Mouse (Mus musculus) midbrain, embryonic 11.5 days (tissue): ENCODE results near the gene 4933428G20Rik. TPM values are rescaled to one million over a fixed set of nuclear protein-coding genes. Genes with fewer than 3 reads are reported as not detected.
A peak's percentile ranks its signal among the peaks of the same experiment; 100 is the strongest.

Source experiments
- ATAC-seq: fragments of 200-750 bp; cut with Nextera tagmentation; 2 replicates; pipeline ENCODE4 v1.8.0; 2017; ENCODE audit warnings: moderate TSS enrichment, moderate library complexity; ENCODE audit not compliant: low FRiP score
- DNase-seq: peaks from one replicate; pipeline ENCODE4 v3.0.0; 2015; ENCODE audit warnings: low spot score; ENCODE audit errors: missing footprints
- H3K27ac ChIP-seq: fragments of 300-500 bp; sonication (generic); 2 replicates; pipeline ENCODE4 v1.5.1; 2014; ENCODE audit warnings: low read depth, low read length
- H3K27me3 ChIP-seq: fragments of 300-500 bp; sonication (generic); 2 replicates; pipeline ENCODE4 v1.6.1; 2014; ENCODE audit warnings: mild to moderate bottlenecking, low read length, moderate library complexity, mixed read lengths; ENCODE audit not compliant: control insufficient read depth, insufficient read depth
- H3K36me3 ChIP-seq: fragments of 300-500 bp; sonication (generic); 2 replicates; pipeline ENCODE4 v1.6.1; 2014; ENCODE audit warnings: mild to moderate bottlenecking, low read length, moderate library complexity, mixed read lengths; ENCODE audit not compliant: control insufficient read depth, insufficient read depth
- H3K4me1 ChIP-seq: fragments of 300-500 bp; sonication (generic); 2 replicates; pipeline ENCODE4 v1.6.1; 2014; ENCODE audit warnings: low read length; ENCODE audit not compliant: control insufficient read depth, insufficient read depth
- H3K4me2 ChIP-seq: fragments of 300-500 bp; sonication (generic); 2 replicates; pipeline ENCODE4 v1.6.1; 2014; ENCODE audit warnings: mild to moderate bottlenecking, moderate library complexity
- H3K4me3 ChIP-seq: fragments of 300-500 bp; sonication (generic); 2 replicates; pipeline ENCODE4 v1.5.1; 2014; ENCODE audit warnings: low read depth, low read length
- H3K9ac ChIP-seq: fragments of 300-500 bp; sonication (generic); 2 replicates; pipeline ENCODE4 v1.6.1; 2014; ENCODE audit warnings: low read length
- H3K9me3 ChIP-seq: fragments of 300-500 bp; sonication (generic); 2 replicates; pipeline ENCODE4 v1.6.1; 2016; ENCODE audit warnings: low read length; ENCODE audit not compliant: control insufficient read depth
- WGBS: fragments of 180-500 bp; shearing (Covaris S2); extraction: QIAGEN DNeasy Blood & Tissue Kit; methylation state at CpG from one replicate; pipeline ENCODE4 v1.1.7; 2014; 5-methylcytosine and 5-hydroxymethylcytosine counted together
- polyA plus RNA-seq: library from polyadenylated mRNA; unstranded; fragments of >200 nt; fragmentation: Nextera tagmentation; extraction: Ambion mirVana; gene quantifications from 2 replicates; pipeline ENCODE4 v1.2.1, GENCODE M21; 2014

Gene 4933428G20Rik
- polyA plus RNA-seq, 1 experiment from 2014 or later = not detected

DNA sequence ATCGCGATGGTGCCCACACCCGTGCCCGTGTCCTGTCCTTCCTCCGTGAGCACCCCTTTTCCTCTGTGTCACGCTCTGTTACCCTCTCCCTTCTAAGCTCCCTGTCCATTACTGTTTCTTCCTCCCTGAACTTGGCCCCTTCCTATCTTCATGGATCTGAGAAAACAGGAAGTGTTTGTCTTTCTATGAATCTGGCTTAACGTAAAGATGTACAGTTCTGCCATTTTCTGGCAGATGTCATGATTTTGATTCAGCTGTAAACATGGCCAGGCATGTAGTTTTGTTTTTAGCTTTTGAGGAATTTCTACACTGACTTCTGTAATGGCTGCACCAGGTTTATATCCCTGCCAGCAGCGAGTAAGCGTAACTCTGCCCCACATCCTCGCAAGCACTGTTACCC lies 21.1 kb downstream of the 4933428G20Rik start:
- Histone ChIP-seq H3K27ac (no peak overlapping the region), H3K9ac (no peak overlapping the region), H3K4me3 (no peak overlapping the region), H3K4me1 (no peaks in the 10 kb centered on the region; the same call in 1 of the 2 replicates), H3K27me3 (no peaks in the 10 kb centered on the region), H3K9me3 (no peaks in the 10 kb centered on the region), H3K4me2 (no peak overlapping the region), H3K36me3 (no peaks in the 10 kb centered on the region; the same call in 1 of the 2 replicates)
- WGBS = 92% methylated on average over 10 of the region's 10 CpGs
- no peak for DNase-seq
- no peak for ATAC-seq

DNA sequence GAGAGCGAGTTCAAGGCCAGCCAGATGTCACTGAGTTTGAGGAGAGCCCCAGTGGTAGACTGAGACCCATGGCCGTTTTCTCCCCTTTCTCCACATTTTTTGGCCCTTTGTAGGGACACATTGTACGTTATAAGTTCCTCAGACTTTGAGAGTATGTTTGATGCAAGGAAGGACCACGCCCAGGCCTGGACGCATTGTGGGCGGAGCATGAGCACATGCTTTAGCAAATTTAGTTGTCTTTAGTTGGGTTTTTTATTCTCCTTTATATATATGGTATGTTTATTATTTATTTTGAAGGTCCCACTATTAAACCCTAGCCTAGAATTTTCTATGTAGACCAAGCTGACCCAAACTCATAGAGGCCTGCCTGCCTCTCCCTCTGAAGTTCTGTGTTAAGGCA lies 21.8 kb downstream of the 4933428G20Rik start:
- DNase-seq = no peak
- Histone ChIP-seq H3K9me3 (no peaks in the 10 kb centered on the region), H3K4me3 (no peak overlapping the region), H3K27ac (no peak overlapping the region), H3K4me1 (no peaks in the 10 kb centered on the region; the same call in 1 of the 2 replicates), H3K36me3 (no peaks in the 10 kb centered on the region; the same call in 1 of the 2 replicates), H3K9ac (no peak overlapping the region), H3K27me3 (no peaks in the 10 kb centered on the region), H3K4me2 (no peak overlapping the region)
- WGBS = 91% methylated on average over 6 of the region's 6 CpGs
- ATAC-seq = no peak

DNA sequence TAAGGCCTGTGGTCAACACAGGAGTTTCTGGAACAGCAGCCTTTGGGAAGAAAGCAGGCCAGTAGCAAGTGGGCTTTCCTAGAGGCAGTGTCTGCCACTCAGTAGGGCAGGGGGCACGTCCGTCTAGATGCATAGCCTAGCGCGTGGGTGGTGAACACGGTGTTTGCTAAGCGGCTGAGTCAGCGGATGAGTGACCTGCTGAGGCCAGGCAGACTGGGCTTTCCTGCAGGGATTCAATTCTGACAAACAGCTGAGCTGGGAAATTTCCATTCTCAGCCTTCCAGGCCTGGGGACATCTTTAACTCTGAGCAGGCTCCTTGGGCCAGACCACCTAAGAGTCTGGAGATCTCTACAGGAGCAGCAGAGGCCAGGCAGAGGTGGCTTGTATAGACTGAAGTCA lies 22.7 kb downstream of the 4933428G20Rik start:
- Histone ChIP-seq H3K4me1 (no peaks in the 10 kb centered on the region; the same call in 1 of the 2 replicates), H3K4me2 (no peak overlapping the region), H3K27me3 (no peaks in the 10 kb centered on the region), H3K4me3 (no peak overlapping the region), H3K9ac (no peak overlapping the region), H3K36me3 (no peaks in the 10 kb centered on the region; the same call in 1 of the 2 replicates), H3K27ac (no peak overlapping the region), H3K9me3 (no peaks in the 10 kb centered on the region)
- no peak for DNase-seq
- no peak for ATAC-seq
- WGBS = 67% methylated on average over 7 of the region's 7 CpGs

DNA sequence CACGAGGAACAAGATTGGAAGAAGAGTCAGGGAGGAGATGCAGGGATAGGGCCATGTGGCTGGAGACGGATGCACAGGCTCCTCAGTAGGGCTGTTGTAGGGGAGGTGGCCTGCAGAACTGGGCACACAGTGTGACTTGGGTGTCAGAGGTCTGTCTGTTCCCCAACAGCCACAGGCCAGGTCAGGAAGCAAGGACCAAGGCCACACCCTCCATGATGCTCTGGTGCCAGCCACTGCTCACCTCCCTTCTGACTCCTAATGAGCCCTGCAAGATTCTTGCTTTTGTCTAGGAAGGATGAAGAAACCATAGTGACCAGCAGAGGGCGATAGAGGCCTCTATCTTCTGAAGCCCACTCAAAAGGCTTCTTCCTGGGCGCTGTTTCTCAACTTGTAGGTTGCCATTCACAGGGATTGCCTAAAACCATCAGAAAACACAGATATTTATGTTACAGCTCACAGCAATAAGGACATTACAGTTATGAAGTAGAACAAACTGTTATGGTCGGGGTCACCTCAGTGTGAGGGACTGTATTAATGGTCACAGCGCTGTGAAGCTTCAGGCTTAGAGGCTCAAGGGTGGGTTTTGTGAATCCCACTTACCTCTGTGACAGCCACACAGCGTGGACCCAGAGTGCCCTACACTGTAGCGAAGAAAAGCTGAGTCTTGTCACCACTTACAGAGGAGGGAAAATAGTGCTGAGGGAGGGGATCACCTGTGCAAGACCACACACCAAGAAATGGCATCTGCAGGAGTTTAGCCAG lies 23.6 kb downstream of the 4933428G20Rik start:
- Histone ChIP-seq H3K27me3 (no peaks in the 10 kb centered on the region), H3K36me3 (no peaks in the 10 kb centered on the region; the same call in 1 of the 2 replicates), H3K9me3 (no peaks in the 10 kb centered on the region), H3K4me3 (no peak overlapping the region), H3K4me2 (no peak overlapping the region), H3K27ac (no peak overlapping the region), H3K9ac (no peak overlapping the region), H3K4me1 (no peaks in the 10 kb centered on the region; the same call in 1 of the 2 replicates)
- peak; percentile 59; the same call in 1 of the 2 replicates for ATAC-seq
- 59% methylated on average over 8 of the region's 8 CpGs for WGBS
- peak; percentile 97 for DNase-seq

DNA sequence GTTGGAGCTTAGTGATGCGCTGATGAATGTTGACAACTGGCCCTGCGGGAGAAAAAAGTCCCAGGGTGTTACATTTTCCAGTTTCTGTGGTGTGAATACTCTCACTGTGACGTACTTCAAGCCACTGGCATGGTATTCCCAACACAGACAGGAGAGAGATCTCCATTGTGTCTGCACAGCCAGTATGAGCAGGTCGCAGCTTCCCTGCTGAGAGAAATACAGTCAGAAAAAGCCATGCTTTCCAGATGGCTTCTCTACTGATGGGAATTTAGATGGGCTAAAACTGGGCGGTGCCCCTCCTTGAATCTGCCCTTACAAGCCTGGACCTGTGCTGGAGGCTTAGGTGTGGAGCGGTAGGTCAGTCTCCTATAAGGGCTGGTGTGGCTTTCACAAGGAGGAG lies 28.9 kb downstream of the 4933428G20Rik start:
- no peak overlapping the region for H3K4me3 ChIP-seq
- no peak for DNase-seq
- no peak for ATAC-seq
- H3K4me1 ChIP-seq = no peaks in the 10 kb centered on the region
- H3K27me3 ChIP-seq = no peaks in the 10 kb centered on the region
- H3K27ac ChIP-seq = no peak overlapping the region
- no peaks in the 10 kb centered on the region; the same call in 1 of the 2 replicates for H3K36me3 ChIP-seq
- no peak overlapping the region for H3K9ac ChIP-seq
- 89% methylated on average over 6 of the region's 6 CpGs for WGBS
- no peaks in the 10 kb centered on the region for H3K9me3 ChIP-seq
- no peak overlapping the region for H3K4me2 ChIP-seq

DNA sequence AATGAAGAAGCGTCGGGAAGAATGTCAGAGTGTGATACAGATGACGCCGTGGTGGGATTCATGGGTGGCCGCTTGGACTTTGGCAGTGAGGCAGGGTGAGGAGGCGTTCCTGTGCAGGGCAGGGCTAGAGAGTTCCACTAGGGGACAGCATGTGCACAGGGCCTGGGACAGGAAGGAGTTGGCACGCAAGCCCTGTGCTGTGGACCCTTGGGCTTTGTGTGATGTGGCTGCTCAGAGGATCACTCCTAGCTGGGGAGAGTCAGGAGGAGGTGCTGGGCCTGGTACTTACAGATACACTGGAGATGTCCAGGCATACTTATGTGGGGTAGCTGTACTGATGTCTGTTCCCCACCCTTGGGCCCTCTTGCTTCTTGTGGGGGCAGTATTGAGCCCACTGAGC lies 30.3 kb downstream of the 4933428G20Rik start:
- no peaks in the 10 kb centered on the region for H3K27me3 ChIP-seq
- no peak overlapping the region for H3K27ac ChIP-seq
- H3K36me3 ChIP-seq = no peaks in the 10 kb centered on the region; the same call in 1 of the 2 replicates
- H3K4me3 ChIP-seq = no peak overlapping the region
- 86% methylated on average over 7 of the region's 7 CpGs for WGBS
- H3K9ac ChIP-seq = no peak overlapping the region
- ATAC-seq (no peak), DNase-seq (no peak)
- no peaks in the 10 kb centered on the region for H3K9me3 ChIP-seq
- no peaks in the 10 kb centered on the region for H3K4me1 ChIP-seq
- H3K4me2 ChIP-seq = no peak overlapping the region

DNA sequence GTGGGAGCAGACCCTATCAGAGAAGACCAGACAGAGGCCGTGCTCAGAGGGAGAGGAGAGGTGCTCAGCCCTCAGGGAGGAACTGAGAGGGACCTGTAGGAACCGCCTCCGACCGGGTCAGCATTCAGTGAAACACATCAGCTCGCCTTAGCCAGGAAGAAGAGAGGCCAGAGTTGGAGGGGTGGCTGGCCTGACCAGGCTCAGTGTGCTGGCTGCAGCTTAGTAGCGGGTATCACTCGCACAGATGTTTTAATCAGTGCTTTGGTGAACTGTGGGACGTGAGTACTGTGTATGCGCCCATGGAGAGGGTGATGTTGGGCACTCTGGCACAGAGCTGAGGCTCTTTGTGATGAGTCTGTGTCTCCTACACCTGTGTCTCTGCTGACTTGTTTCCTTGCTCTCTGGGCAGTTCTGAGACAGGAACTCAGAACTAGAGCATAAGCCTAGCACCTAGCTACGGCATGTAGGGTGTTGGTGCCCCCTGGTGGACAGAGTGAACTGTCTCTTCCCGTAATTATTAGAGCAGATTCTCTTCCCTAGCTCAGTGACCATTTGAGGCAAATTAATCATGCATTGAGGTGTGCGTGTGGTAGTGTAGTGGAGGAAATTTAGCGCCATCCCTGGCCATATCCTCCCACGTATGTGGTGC lies 31.4 kb downstream of the 4933428G20Rik start:
- Histone ChIP-seq H3K27ac (no peak overlapping the region), H3K4me1 (no peaks in the 10 kb centered on the region), H3K9me3 (no peaks in the 10 kb centered on the region), H3K4me3 (no peak overlapping the region), H3K27me3 (peaks cover 7% of the 10 kb centered on the region), H3K36me3 (no peaks in the 10 kb centered on the region), H3K4me2 (no peak overlapping the region), H3K9ac (no peak overlapping the region)
- DNase-seq = peak; percentile 98
- peak; percentile 52 for ATAC-seq
- 49% methylated on average over 14 of the region's 14 CpGs for WGBS

DNA sequence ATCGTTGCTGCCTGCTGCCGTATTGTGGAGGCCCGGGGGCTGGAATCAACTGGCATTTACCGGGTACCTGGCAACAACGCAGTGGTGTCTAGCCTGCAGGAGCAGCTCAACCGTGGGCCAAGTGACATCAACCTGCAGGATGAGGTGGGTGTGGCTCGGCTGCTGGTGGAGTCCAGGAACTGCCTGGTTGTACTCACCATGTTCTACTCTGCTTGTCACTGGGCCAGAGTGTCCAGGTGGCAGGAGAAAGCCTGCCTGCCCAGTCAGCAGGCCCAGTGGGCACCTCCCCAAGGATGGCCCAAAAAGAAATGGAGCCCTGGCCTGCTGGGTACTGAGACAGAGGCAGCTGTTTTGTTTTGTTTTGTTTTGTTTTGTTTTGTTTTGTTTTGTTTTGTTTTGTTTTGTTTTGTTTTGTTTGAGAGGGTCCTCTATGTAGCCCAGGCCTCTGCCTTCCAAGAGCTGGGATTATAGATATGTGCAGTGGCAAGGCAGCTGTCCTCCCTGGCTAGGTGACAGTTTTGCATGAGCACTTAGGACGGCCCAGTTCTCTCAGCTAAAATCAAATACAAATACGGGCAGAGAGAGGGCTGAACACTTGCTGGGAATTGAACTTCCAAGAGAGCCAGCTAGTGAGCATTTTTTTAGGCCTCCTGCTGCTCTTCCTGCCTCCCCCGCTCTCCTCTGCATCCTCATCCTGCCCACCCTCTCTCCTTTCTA lies 33.5 kb downstream of the 4933428G20Rik start:
- DNase-seq (no peak), ATAC-seq (no peak)
- Histone ChIP-seq H3K9ac (no peak overlapping the region), H3K4me3 (no peak overlapping the region), H3K9me3 (no peaks in the 10 kb centered on the region), H3K4me1 (no peaks in the 10 kb centered on the region; the same call in 1 of the 2 replicates), H3K36me3 (no peaks in the 10 kb centered on the region), H3K27ac (no peak overlapping the region), H3K4me2 (no peak overlapping the region), H3K27me3 (peaks cover 14% of the 10 kb centered on the region)
- WGBS = 81% methylated on average over 10 of the region's 10 CpGs

DNA sequence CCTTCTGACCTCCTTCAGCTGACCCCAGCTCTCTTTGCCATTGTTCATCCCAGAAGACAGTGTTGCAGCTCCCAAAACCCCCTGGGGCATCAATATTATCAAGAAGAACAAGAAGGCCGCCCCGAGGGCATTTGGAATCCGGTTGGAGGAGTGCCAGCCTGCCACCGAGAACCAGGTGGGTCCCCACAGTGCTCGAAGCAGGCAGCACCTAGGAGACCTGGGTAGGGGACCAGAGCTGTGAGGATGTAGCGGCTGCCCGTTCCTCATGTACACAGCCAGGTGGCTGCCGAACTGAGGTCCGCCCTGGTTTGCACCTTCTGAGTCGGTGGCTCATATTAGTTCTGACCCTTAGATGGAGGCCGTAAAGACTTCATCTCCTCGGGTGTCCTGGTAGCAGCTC lies 34.2 kb downstream of the 4933428G20Rik start:
- ATAC-seq (no peak), DNase-seq (no peak)
- Histone ChIP-seq H3K4me2 (no peak overlapping the region), H3K36me3 (no peaks in the 10 kb centered on the region), H3K9me3 (no peaks in the 10 kb centered on the region), H3K27me3 (peaks cover 14% of the 10 kb centered on the region), H3K4me3 (no peak overlapping the region), H3K4me1 (no peaks in the 10 kb centered on the region; the same call in 1 of the 2 replicates), H3K9ac (no peak overlapping the region), H3K27ac (no peak overlapping the region)
- 90% methylated on average over 12 of the region's 12 CpGs for WGBS
